Mouse (Mus musculus): ENCODE measurements around the gene Hoxa1. TPM values are rescaled to one million over a fixed set of nuclear protein-coding genes. Genes with fewer than 3 reads are reported as not detected.

Gene Hoxa1
- total and polyA plus RNA-seq, 3 experiments = 1.9 to 3.7 (median 3.2) TPM

DNA sequence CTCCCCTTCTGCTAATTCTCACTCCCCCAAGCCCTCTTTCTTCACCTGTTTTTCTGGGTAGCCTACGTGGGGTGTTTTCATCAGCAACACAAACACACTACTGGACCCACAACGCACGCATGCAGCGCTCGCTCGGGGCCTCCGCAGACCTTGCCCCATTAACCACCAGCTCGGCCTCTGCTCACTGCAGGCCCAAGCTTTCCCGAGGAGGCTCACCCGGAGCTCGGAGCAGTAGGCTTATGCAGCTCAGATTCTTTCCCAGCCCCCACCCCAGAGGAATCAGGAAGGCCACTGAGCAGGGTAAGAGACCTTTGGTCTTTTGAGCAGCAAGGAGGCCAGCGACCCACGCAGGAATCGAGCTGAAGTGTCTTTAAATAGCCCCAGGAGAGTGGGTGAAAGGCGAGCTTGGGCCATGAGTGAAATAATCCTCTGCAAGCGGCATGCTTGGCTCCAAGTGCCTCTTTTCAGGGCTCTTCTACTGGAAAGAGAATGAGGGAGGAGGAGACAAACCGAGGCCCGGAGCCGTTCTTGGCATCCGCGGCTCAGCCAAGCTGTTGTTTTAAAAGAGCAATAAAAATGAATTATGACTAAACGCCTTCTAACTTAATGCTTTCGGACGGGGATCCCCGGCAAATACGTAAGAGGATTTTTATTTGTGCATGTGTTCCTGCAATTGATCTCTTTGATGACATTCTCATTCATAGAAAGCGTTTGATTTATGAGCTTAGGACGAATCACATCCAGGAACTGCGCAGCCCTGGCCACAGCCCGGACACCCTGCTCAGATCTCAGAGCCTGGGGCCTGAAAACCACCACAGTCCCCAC, 2.6 kb upstream of the Hoxa1 start:
- H3K9ac ChIP-seq (ENCODE audit: insufficient read depth, low read depth) = peak overlapping the region; percentile 96
- DNase-seq (ENCODE audit: extremely low read depth) = peak; percentile 25
- dilution Hi-C loops (cut with MboI; ENCODE audit: extremely low pct_ligation_motif_present, extremely low pct_unique_long_range_greater_than_20kb, low sequenced_read_pairs) (no loop called here), in situ Hi-C loops (cut with MboI; ENCODE audit: low pct_ligation_motif_present, low pct_unique_long_range_greater_than_20kb, low sequenced_read_pairs) (no loop called here)
- peak overlapping the region; percentile 23 to 83 (median 52) for H3K4me3 ChIP-seq (replicated peaks in 1 of 3; ENCODE audit: low read depth in 2 of 3, low read length in 2 of 3, poor library complexity in 1 of 3)
- TF ChIP-seq TCF12 (IDR thresholded peaks at IDR 0.05; ENCODE audit: low read depth, low read length) = no peak
- TF ChIP-seq CHD2 (IDR thresholded peaks at IDR 0.05; ENCODE audit: low read length) = 0 out of 2 replicates have a peak, but pooled peaks have one; percentile 13
- TF ChIP-seq USF2 (conservative IDR thresholded peaks at IDR 0.05; ENCODE audit: low read depth, low read length) = no peak
- no peak for TF ChIP-seq SMC3 (IDR thresholded peaks at IDR 0.05; ENCODE audit: low read depth, low read length)
- no peak for TF ChIP-seq NELFE (IDR thresholded peaks at IDR 0.05; ENCODE audit: low read depth, low read length)
- TF ChIP-seq POLR2AphosphoS2 (IDR thresholded peaks at IDR 0.05; ENCODE audit: low read depth, low read length) = no peak
- TF ChIP-seq CTCF (conservative IDR thresholded peaks at IDR 0.05 in 1 of 2, IDR thresholded peaks at IDR 0.05 in 1 of 2; ENCODE audit: low read depth in 2 of 2, low read length in 2 of 2) = no peak
- H3K27ac ChIP-seq (ENCODE audit: insufficient read depth, low read depth) = peak overlapping the region; percentile 40
- H3K27me3 ChIP-seq (replicated peaks) = no peaks in the 10 kb centered on the region
- H3K79me2 ChIP-seq (replicated peaks; ENCODE audit: control insufficient read depth, extremely low read depth, insufficient read depth, poor library complexity, severe bottlenecking) = peaks cover 7% of the 10 kb centered on the region; the same call in 1 of the 2 replicates
- peaks cover 6 to 40% of the 10 kb centered on the region in 2 experiments for H3K36me3 ChIP-seq (replicated peaks in 1 of 2; ENCODE audit: control insufficient read depth in 1 of 2, insufficient read depth in 1 of 2, low read length in 1 of 2)
- H3K4me1 ChIP-seq (ENCODE audit: control insufficient read depth in 1 of 2, insufficient read depth in 2 of 2) = peaks cover 2 to 17% of the 10 kb centered on the region in 2 experiments; a peak in 3 of 4 replicates
- H3K9me3 ChIP-seq (replicated peaks; ENCODE audit: low read length) = no peaks in the 10 kb centered on the region
- H3K4me2 ChIP-seq (ENCODE audit: insufficient read depth, low read depth, poor library complexity, severe bottlenecking) = peak overlapping the region; percentile 95

DNA sequence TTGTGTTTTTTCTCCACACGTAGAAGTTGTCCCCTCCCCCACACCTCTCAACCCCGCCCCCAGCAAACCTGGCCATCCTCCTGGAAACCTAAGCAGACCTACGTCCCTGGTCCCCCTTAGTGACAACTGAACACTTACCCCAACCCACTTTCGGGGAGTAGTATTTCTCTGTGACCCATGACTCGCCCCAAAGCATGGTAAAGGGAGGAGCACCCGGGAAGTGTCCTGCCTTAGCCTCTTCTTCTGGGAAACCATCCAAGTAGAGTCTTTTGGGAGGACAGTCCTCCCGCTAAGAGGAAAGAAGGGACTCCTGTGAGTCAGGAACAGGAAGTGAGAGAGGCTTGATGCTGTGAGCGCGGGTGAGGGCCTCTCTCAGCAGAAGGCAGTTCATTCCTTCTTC, 1.9 kb upstream of the Hoxa1 start:
- Histone ChIP-seq H3K27ac (ENCODE audit: insufficient read depth, low read depth) (peak overlapping the region; percentile 45), H3K9me3 (replicated peaks; ENCODE audit: low read length) (no peaks in the 10 kb centered on the region), H3K79me2 (replicated peaks; ENCODE audit: control insufficient read depth, extremely low read depth, insufficient read depth, poor library complexity, severe bottlenecking) (peaks cover 7% of the 10 kb centered on the region; the same call in 1 of the 2 replicates), H3K27me3 (replicated peaks) (no peaks in the 10 kb centered on the region), H3K36me3 (replicated peaks in 1 of 2; ENCODE audit: control insufficient read depth in 1 of 2, insufficient read depth in 1 of 2, low read length in 1 of 2) (peaks cover 6 to 37% of the 10 kb centered on the region in 2 experiments), H3K9ac (ENCODE audit: insufficient read depth, low read depth) (peak overlapping the region; percentile 96), H3K4me1 (ENCODE audit: control insufficient read depth in 1 of 2, insufficient read depth in 2 of 2) (peaks cover 2 to 17% of the 10 kb centered on the region in 2 experiments; a peak in 3 of 4 replicates), H3K4me2 (ENCODE audit: insufficient read depth, low read depth, poor library complexity, severe bottlenecking) (peak overlapping the region; percentile 95), H3K4me3 (replicated peaks in 1 of 3; ENCODE audit: low read depth in 2 of 3, low read length in 2 of 3, poor library complexity in 1 of 3) (peak overlapping the region; percentile 83 to 92 (median 88))
- no peak for TF ChIP-seq MAX (IDR thresholded peaks at IDR 0.05; ENCODE audit: low read length)
- no peak for TF ChIP-seq PAX5 (IDR thresholded peaks at IDR 0.05; ENCODE audit: low read length)
- TF ChIP-seq ELF1 (IDR thresholded peaks at IDR 0.05; ENCODE audit: low read depth, low read length) = peak; percentile 72
- TF ChIP-seq POLR2A (IDR thresholded peaks at IDR 0.05; ENCODE audit: low read depth, low read length) = peak; percentile 39; the same call in 1 of the 2 replicates
- TF ChIP-seq NELFE (IDR thresholded peaks at IDR 0.05; ENCODE audit: low read depth, low read length) = peak; percentile 43; the same call in 1 of the 2 replicates
- TF ChIP-seq EP300 (IDR thresholded peaks at IDR 0.05; ENCODE audit: low read length) = peak; percentile 71
- TF ChIP-seq CHD1 (IDR thresholded peaks at IDR 0.05; ENCODE audit: low read depth, low read length) = no peak
- TF ChIP-seq ZMIZ1 (IDR thresholded peaks at IDR 0.05; ENCODE audit: low read depth, low read length) = peak; percentile 36; the same call in 1 of the 2 replicates
- no peak for TF ChIP-seq JUN (IDR thresholded peaks at IDR 0.05; ENCODE audit: insufficient read depth, low read depth, low read length)
- peak; percentile 34; the same call in 1 of the 2 replicates for TF ChIP-seq TCF12 (IDR thresholded peaks at IDR 0.05; ENCODE audit: low read depth, low read length)
- peak; percentile 79 for TF ChIP-seq IRF4 (IDR thresholded peaks at IDR 0.05; ENCODE audit: low read depth, low read length)
- TF ChIP-seq MAZ (IDR thresholded peaks at IDR 0.05; ENCODE audit: low read depth, low read length) = peak; percentile 31; the same call in 1 of the 2 replicates
- no peak for TF ChIP-seq RCOR1 (conservative IDR thresholded peaks at IDR 0.05; ENCODE audit: low read depth, low read length)
- TF ChIP-seq NRF1 (IDR thresholded peaks at IDR 0.05; ENCODE audit: low read depth, low read length) = no peak
- no peak for TF ChIP-seq KAT2A (IDR thresholded peaks at IDR 0.05; ENCODE audit: insufficient replicate concordance, low read length)
- TF ChIP-seq TBP (conservative IDR thresholded peaks at IDR 0.05; ENCODE audit: low read depth, low read length) = 0 out of 2 replicates have a peak, but pooled peaks have one; percentile 17
- TF ChIP-seq MAFK (IDR thresholded peaks at IDR 0.05; ENCODE audit: insufficient replicate concordance, low read length) = no peak
- peak; percentile 72; the same call in 1 of the 2 replicates for TF ChIP-seq CHD2 (IDR thresholded peaks at IDR 0.05; ENCODE audit: low read length)
- dilution Hi-C loops (cut with MboI; ENCODE audit: extremely low pct_ligation_motif_present, extremely low pct_unique_long_range_greater_than_20kb, low sequenced_read_pairs) (no loop called here), in situ Hi-C loops (cut with MboI; ENCODE audit: low pct_ligation_motif_present, low pct_unique_long_range_greater_than_20kb, low sequenced_read_pairs) (no loop called here)
- peak; percentile 76 for DNase-seq (ENCODE audit: extremely low read depth)
